In genomic region chr9:5344090-5344489, GRCm38 (mm10) we compare ENCODE assay signal across 22 mouse cellular contexts. TPM values are rescaled to one million over a fixed set of nuclear protein-coding genes. Genes with fewer than 3 reads are reported as not detected.
DNase-seq lines count a peak whose midpoint lies in the region; ATAC-seq lines count a peak whose summit lies in the region.
"Had no signal": no experiment of that assay in that cellular context is flagged by ENCODE, and none has a peak within 500 bp of the region (broad histone marks: within the 10 kb centered on the region; RNA-seq: fewer than 3 reads in every experiment).

No protein-coding gene starts in this region.

- peak; percentile 18 to 21 for DNase-seq in heart, adult 18-20 months
- no peak for DNase-seq in heart, postnatal 14 days
- peak; percentile 2 for DNase-seq in brain, adult 2 months (ENCODE audit: low read depth, low spot score)
- no peak for DNase-seq in layer of hippocampus, adult 18-20 months (ENCODE audit: low spot score in 2 of 2)
- DNase-seq in frontal cortex, postnatal 10 days (ENCODE audit: low spot score in 2 of 2) = no peak
- DNase-seq: adrenal gland, postnatal 25 days; cerebellum, adult 18-20 months; cerebellum, postnatal 10 days; heart, postnatal 4 days; kidney, adult 11 months; kidney, postnatal 14 days; left cerebral cortex, postnatal 4 days; lung, embryonic 14.5 days; lung, postnatal 14 days; thymus, adult 2 months; thymus, postnatal 36 days had no signal

- peak; percentile 92 for ATAC-seq in granulocyte monocyte progenitor cell, adult 5-6 weeks (replicated peaks; ENCODE audit: poor library complexity, severe bottlenecking)
- ATAC-seq in neutrophil, adult 5-6 weeks (ENCODE audit: extremely low read depth, insufficient number of reproducible peaks, low FRiP score, poor library complexity, severe bottlenecking) = peak; percentile 63; the same call in 1 of the 2 replicates
- ATAC-seq: CD4-positive, CD25-positive, alpha-beta regulatory T cell, adult 4 months; forebrain, embryonic 13.5 days; inflammation-experienced regulatory T-cells, adult 6 months; midbrain, embryonic 16.5 days had no signal

- intact Hi-C loops in heart, postnatal 14 days (cut with DNase I) = no loop called here

RNA-seq across cellular contexts. Expression of gene Casp12, which starts 1.1 kb away (rescaled TPM):
- total RNA-seq in heart, adult 18-20 months (2021) = 1 to 10 TPM; 3.9 to 4.4 TPM
- 1 to 10 TPM; 5.6 to 7.0 TPM for total RNA-seq in heart, postnatal 14 days (2021)
- 2.7 TPM in 1 of 2 replicates, not detected in the other for total RNA-seq in granulocyte monocyte progenitor cell, adult 5-6 weeks (2014; fragmentation: Nextera tagmentation)
- 0.98 and 3.1 TPM in 2 replicates for total RNA-seq in granulocyte monocyte progenitor cell, adult 5-6 weeks (2017)
- total RNA-seq in neutrophil, adult 5-6 weeks (2017) = 0.47 and 1.4 TPM in 2 replicates
- total RNA-seq in layer of hippocampus, adult 18-20 months (2021) = 1 to 10 TPM in 1 of 2 experiments, under 1 TPM in 1; 0.94 to 1.3 TPM

RNA-seq across cellular contexts. Expression of gene Casp4, which starts 35.5 kb away (rescaled TPM):
- total RNA-seq in heart, adult 18-20 months (2021) = 1 to 10 TPM; 3.0 TPM
- total RNA-seq in heart, postnatal 14 days (2021) = 1 to 10 TPM; 2.2 to 2.6 TPM
- total RNA-seq in granulocyte monocyte progenitor cell, adult 5-6 weeks (2014; fragmentation: Nextera tagmentation) = 16.4 and 21.6 TPM in 2 replicates
- 24.1 and 29.1 TPM in 2 replicates for total RNA-seq in granulocyte monocyte progenitor cell, adult 5-6 weeks (2017)
- 94.6 and 118 TPM in 2 replicates for total RNA-seq in neutrophil, adult 5-6 weeks (2017)
- total RNA-seq in layer of hippocampus, adult 18-20 months (2021) = 1 to 10 TPM in 1 of 2 experiments, under 1 TPM in 1; 0.59 to 1.2 TPM

RNA-seq across cellular contexts. Expression of gene Casp1, which starts 45.8 kb away (rescaled TPM):
- 1 to 10 TPM; 1.5 to 1.6 TPM for total RNA-seq in heart, adult 18-20 months (2021)
- under 1 TPM; 0.48 to 1.00 TPM for total RNA-seq in heart, postnatal 14 days (2021)
- 76.1 and 84.5 TPM in 2 replicates for total RNA-seq in granulocyte monocyte progenitor cell, adult 5-6 weeks (2014; fragmentation: Nextera tagmentation)
- 79.3 and 112 TPM in 2 replicates for total RNA-seq in granulocyte monocyte progenitor cell, adult 5-6 weeks (2017)
- 89.2 and 89.7 TPM in 2 replicates for total RNA-seq in neutrophil, adult 5-6 weeks (2017)
- 1 to 10 TPM in 1 of 2 experiments, under 1 TPM in 1; 0.97 to 1.2 TPM for total RNA-seq in layer of hippocampus, adult 18-20 months (2021)

Comparison
In these comparisons a context has a peak if more than half of its experiments do, and no peak if none do; other contexts are left out.
1. DNase-seq: peak in heart, adult 18-20 months (2 of 2) and brain, adult 2 months (single experiment); none in heart, postnatal 14 days (0 of 2), layer of hippocampus, adult 18-20 months (0 of 2) and frontal cortex, postnatal 10 days (0 of 2).
2. RNA of gene Casp4, which starts 35.5 kb away (total RNA-seq): 94.6 to 118 TPM in neutrophil, adult 5-6 weeks and 16.4 to 29.1 TPM in granulocyte monocyte progenitor cell, adult 5-6 weeks; 3.0 TPM in heart, adult 18-20 months, 2.2 to 2.6 TPM in heart, postnatal 14 days and 0.59 to 1.2 TPM in layer of hippocampus, adult 18-20 months; every median in the first group is over 4 times any median in the second.
3. RNA of gene Casp1, which starts 45.8 kb away (total RNA-seq): 89.2 to 89.7 TPM in neutrophil, adult 5-6 weeks and 76.1 to 112 TPM in granulocyte monocyte progenitor cell, adult 5-6 weeks; 1.5 to 1.6 TPM in heart, adult 18-20 months, 0.97 to 1.2 TPM in layer of hippocampus, adult 18-20 months and 0.48 to 1.00 TPM in heart, postnatal 14 days; every median in the first group is over 10 times any median in the second.